Mouse (Mus musculus): ENCODE results near the gene Rgs9. TPM values are rescaled to one million over a fixed set of nuclear protein-coding genes. Genes with fewer than 3 reads are reported as not detected.
"Not testable (repeated sequence)": the region's sequence is repeated elsewhere in the genome, so short reads cannot be mapped to it uniquely, and the experiment has no call there.

The Rgs9 gene
- 1.5 and 2.2 TPM in 2 replicates for polyA plus RNA-seq (2015; fragmentation: Nextera tagmentation; extraction: Ambion mirVana)

DNA sequence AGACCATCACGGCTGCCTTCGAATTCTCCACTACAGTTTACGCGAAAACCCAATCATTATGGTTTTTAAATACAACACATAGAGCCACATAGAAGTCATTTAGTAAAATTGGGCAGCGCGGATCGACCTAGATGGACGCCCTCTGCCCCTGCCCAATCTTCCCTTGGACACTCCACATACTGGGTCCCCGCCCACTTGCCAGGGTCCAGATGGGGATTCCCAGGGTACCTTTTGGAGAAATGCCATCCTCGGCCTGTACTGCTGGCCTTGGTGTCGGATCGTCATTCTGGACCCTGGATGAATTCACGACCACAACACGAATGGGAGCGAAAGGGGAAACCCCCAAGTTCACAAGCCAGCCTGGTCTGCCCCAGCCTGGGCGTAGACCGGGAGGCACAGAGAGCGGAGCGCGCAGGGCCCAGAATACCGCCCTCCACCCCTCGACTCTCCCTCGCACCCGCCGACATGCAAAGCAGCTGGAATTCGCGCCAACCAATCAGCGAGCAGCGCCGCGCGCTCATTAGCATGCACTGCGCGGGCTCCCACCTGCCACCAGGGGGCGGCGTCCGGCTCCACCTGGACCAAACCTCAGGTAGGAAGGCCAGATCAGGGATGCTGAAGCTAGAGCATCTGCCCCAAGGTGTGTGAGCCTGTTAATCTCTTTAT lies at the start of gene Rgs9:
TSS of gene Rgs9 (minus strand) at position 420 of the 666 bp plus-strand sequence.
- H3K4me2 ChIP-seq (ENCODE audit: low read depth, low read length): peak within 1 kb of the TSS; percentile 90
- H3K4me3 ChIP-seq (ENCODE audit: low read length): peak within 1 kb of the TSS; percentile 53
- no peaks in the 10 kb centered on the region; the same call in 1 of the 2 replicates for H3K27me3 ChIP-seq (ENCODE audit: control insufficient read depth, insufficient read depth, low read depth, low read length)
- peaks cover 9% of the 10 kb centered on the region for H3K4me1 ChIP-seq (replicated peaks; ENCODE audit: control insufficient read depth, insufficient read depth, low read length)
- H3K9ac ChIP-seq (ENCODE audit: low read length): peak within 1 kb of the TSS; percentile 67
- peak; percentile 99 for ATAC-seq (ENCODE audit: low read depth)
- H3K9me3 ChIP-seq (ENCODE audit: control insufficient read depth, low read length): no peaks in the 10 kb centered on the region
- WGBS: 6% methylated on average over 35 of the region's 37 CpGs
- H3K36me3 ChIP-seq (ENCODE audit: control insufficient read depth, insufficient read depth, low read length): no peaks in the 10 kb centered on the region
- H3K27ac ChIP-seq (ENCODE audit: low read length): no peak within 1 kb of the TSS

DNA sequence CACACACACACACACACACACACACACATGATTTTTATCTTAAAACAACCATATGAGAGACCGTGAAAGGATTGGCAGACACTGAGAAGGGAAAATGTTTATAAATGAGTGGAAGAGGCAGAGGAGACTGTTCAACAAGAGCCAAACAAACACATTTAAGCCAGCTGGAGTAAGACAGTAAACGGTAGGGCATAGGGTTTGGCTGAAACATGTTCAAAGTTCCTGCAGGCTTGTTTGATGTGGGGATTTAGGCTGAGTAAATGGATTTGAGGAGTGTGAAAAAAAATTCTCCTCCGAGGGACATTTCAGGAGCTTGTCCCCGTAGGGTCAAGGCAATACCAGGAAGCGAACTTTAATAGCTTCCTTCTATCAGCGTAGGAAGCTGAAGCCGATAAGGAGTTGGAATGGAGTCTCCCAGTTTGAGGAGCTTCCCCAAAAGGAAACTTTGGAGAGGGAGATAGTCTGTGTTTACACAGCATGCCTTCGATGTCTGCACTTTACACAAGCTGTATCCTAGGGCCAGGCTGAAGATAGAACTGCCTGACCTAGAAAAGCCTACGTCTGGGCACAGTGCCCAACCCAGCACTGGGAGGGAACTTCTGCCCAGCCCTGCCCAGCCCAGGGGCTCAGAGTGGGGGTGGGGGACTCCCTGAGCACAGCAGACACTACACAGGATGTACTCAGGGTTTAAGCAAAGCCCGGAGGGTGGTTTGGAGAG lies 49.5 kb upstream of the Rgs9 start:
- no peak overlapping the region for H3K4me3 ChIP-seq (ENCODE audit: low read length)
- peak overlapping the region; percentile 13 for H3K4me2 ChIP-seq (ENCODE audit: low read depth, low read length)
- peak overlapping the region; percentile 82 for H3K27ac ChIP-seq (ENCODE audit: low read length)
- no peak overlapping the region for H3K9ac ChIP-seq (ENCODE audit: low read length)
- H3K36me3 ChIP-seq (ENCODE audit: control insufficient read depth, insufficient read depth, low read length): no peaks in the 10 kb centered on the region
- no peaks in the 10 kb centered on the region for H3K27me3 ChIP-seq (ENCODE audit: control insufficient read depth, insufficient read depth, low read depth, low read length)
- peak; percentile 92 for ATAC-seq (ENCODE audit: low read depth)
- H3K9me3 ChIP-seq (ENCODE audit: control insufficient read depth, low read length): no peaks in the 10 kb centered on the region
- WGBS: 7% methylated on average over 10 of the region's 10 CpGs
- peaks cover 43% of the 10 kb centered on the region for H3K4me1 ChIP-seq (replicated peaks; ENCODE audit: control insufficient read depth, insufficient read depth, low read length)

DNA sequence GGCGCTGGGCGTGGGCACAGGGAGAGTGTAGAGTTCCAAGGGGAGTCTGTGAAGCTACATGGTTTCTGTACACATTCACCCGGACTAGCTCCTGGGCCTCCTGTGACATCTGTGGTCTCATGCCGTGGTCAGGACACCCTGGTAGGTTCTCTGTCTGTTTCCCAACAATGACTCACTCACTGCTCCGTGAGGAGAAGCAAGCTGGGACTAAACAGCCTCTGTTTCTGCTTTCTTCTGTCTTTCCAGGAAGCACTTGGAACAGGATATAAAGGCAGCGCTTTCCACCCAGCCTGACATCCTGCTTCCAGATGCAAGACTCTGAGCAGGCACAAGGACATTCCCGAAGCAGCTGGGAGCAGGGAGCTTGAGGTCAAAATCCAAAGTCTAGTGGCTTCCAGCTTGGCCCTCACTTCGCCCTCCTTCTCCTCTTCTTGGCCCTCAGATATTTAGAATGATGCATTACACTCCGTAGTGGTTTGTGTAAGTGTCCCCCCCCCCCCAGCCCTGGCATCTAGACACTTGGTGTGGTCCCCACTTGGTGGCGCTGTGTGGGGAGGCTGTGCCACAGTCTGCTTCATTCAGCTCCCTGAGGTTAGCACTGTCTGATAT lies 46.2 kb upstream of the Rgs9 start:
- peak overlapping the region; percentile 87 for H3K27ac ChIP-seq (ENCODE audit: low read length)
- peak overlapping the region; percentile 36 for H3K4me2 ChIP-seq (ENCODE audit: low read depth, low read length)
- H3K27me3 ChIP-seq (ENCODE audit: control insufficient read depth, insufficient read depth, low read depth, low read length): no peaks in the 10 kb centered on the region
- ATAC-seq (ENCODE audit: low read depth): peak; percentile 30; the same call in 1 of the 2 replicates
- peak overlapping the region; percentile 37 for H3K9ac ChIP-seq (ENCODE audit: low read length)
- H3K4me3 ChIP-seq (ENCODE audit: low read length): 0 out of 2 replicates have a peak overlapping the region, but pooled peaks have one; percentile 4
- no peaks in the 10 kb centered on the region for H3K36me3 ChIP-seq (ENCODE audit: control insufficient read depth, insufficient read depth, low read length)
- peaks cover 41% of the 10 kb centered on the region for H3K4me1 ChIP-seq (replicated peaks; ENCODE audit: control insufficient read depth, insufficient read depth, low read length)
- H3K9me3 ChIP-seq (ENCODE audit: control insufficient read depth, low read length): no peaks in the 10 kb centered on the region
- WGBS: 22% methylated on average over 10 of the region's 10 CpGs

DNA sequence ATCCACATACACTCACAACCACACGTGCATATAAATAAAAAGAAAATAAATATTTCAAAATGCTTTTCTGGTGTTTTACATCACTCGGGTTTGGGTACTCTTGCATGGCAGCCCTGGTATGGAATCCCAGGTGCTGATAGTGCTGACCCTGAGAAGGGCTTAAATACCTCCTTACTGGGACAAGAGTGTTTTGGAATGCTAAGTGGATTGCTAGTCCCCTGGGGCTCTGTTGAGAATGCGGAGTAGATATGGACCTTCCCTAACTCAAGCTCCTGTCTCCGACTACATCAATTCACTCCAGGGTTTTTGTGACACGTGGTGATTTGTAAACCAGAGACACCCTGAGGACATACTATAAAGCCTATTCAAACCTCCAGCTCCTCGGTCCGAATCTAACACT lies 45.6 kb upstream of the Rgs9 start:
- peak; percentile 23; the same call in 1 of the 2 replicates for ATAC-seq (ENCODE audit: low read depth)
- Histone ChIP-seq H3K4me2 (ENCODE audit: low read depth, low read length) (peak overlapping the region; percentile 36), H3K9ac (ENCODE audit: low read length) (peak overlapping the region; percentile 37; the same call in 1 of the 2 replicates), H3K9me3 (ENCODE audit: control insufficient read depth, low read length) (no peaks in the 10 kb centered on the region), H3K27me3 (ENCODE audit: control insufficient read depth, insufficient read depth, low read depth, low read length) (no peaks in the 10 kb centered on the region), H3K27ac (ENCODE audit: low read length) (peak overlapping the region; percentile 87), H3K4me1 (replicated peaks; ENCODE audit: control insufficient read depth, insufficient read depth, low read length) (peaks cover 40% of the 10 kb centered on the region), H3K4me3 (ENCODE audit: low read length) (0 out of 2 replicates have a peak overlapping the region, but pooled peaks have one; percentile 4), H3K36me3 (ENCODE audit: control insufficient read depth, insufficient read depth, low read length) (no peaks in the 10 kb centered on the region)
- 35% methylated on average over 7 of the region's 7 CpGs for WGBS

- H3K4me3 ChIP-seq (ENCODE audit: low read length); H3K27me3 ChIP-seq (ENCODE audit: control insufficient read depth, insufficient read depth, low read depth, low read length); H3K9me3 ChIP-seq (ENCODE audit: control insufficient read depth, low read length); ATAC-seq (ENCODE audit: low read depth); H3K9ac ChIP-seq (ENCODE audit: low read length); H3K36me3 ChIP-seq (ENCODE audit: control insufficient read depth, insufficient read depth, low read length); H3K27ac ChIP-seq (ENCODE audit: low read length); H3K4me2 ChIP-seq (ENCODE audit: low read depth, low read length): not testable (repeated sequence)
- peaks cover 31% of the 10 kb centered on the region for H3K4me1 ChIP-seq (replicated peaks; ENCODE audit: control insufficient read depth, insufficient read depth, low read length)
- WGBS: 75% methylated on average over 3 of the region's 4 CpGs
These were observed 44.7 kb upstream of the Rgs9 start for GRCm38 (mm10) chr11:109342666-109343065.

GRCm38 (mm10) chr11:109340541-109340940 lies 42.6 kb upstream of the Rgs9 start:
- H3K4me1 ChIP-seq (replicated peaks; ENCODE audit: control insufficient read depth, insufficient read depth, low read length): peaks cover 16% of the 10 kb centered on the region
- ATAC-seq (ENCODE audit: low read depth): no peak
- H3K4me2 ChIP-seq (ENCODE audit: low read depth, low read length): no peak overlapping the region
- H3K9me3 ChIP-seq (ENCODE audit: control insufficient read depth, low read length): no peaks in the 10 kb centered on the region
- H3K27ac ChIP-seq (ENCODE audit: low read length): no peak overlapping the region
- H3K27me3 ChIP-seq (ENCODE audit: control insufficient read depth, insufficient read depth, low read depth, low read length): no peaks in the 10 kb centered on the region
- no peaks in the 10 kb centered on the region for H3K36me3 ChIP-seq (ENCODE audit: control insufficient read depth, insufficient read depth, low read length)
- WGBS: 67% methylated on average over 5 of the region's 5 CpGs
- no peak overlapping the region for H3K9ac ChIP-seq (ENCODE audit: low read length)
- no peak overlapping the region for H3K4me3 ChIP-seq (ENCODE audit: low read length)

- Histone ChIP-seq H3K9ac (ENCODE audit: low read length) (no peak overlapping the region), H3K27ac (ENCODE audit: low read length) (no peak overlapping the region), H3K4me2 (ENCODE audit: low read depth, low read length) (no peak overlapping the region), H3K4me3 (ENCODE audit: low read length) (no peak overlapping the region), H3K36me3 (ENCODE audit: control insufficient read depth, insufficient read depth, low read length) (no peaks in the 10 kb centered on the region), H3K9me3 (ENCODE audit: control insufficient read depth, low read length) (no peaks in the 10 kb centered on the region), H3K27me3 (ENCODE audit: control insufficient read depth, insufficient read depth, low read depth, low read length) (no peaks in the 10 kb centered on the region), H3K4me1 (replicated peaks; ENCODE audit: control insufficient read depth, insufficient read depth, low read length) (peaks cover 9% of the 10 kb centered on the region)
- WGBS: 93% methylated on average over 8 of the region's 8 CpGs
- ATAC-seq (ENCODE audit: low read depth): no peak
These were observed 41.4 kb upstream of the Rgs9 start for GRCm38 (mm10) chr11:109339155-109339938.

DNA sequence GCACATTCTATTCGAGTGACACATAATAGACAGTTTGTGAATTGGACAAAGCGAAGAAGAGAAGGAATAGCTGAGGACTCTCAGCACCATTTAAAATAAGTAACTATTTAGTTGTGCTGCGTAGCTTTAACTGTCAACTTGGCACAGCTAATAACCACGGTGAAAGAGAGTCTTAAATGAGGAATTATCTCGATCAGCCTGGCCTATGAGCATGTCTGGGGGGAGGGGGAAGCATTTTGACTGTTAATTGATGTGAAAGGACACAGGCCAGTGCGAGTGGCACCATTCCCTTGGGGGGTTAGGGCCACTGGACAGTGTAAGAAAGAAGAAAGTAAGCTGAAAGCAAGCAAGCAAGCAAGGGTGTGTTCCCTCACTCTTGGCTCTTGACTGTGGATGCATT lies 38.0 kb upstream of the Rgs9 start:
- Histone ChIP-seq H3K27ac (ENCODE audit: low read length) (no peak overlapping the region), H3K9me3 (ENCODE audit: control insufficient read depth, low read length) (no peaks in the 10 kb centered on the region), H3K36me3 (ENCODE audit: control insufficient read depth, insufficient read depth, low read length) (no peaks in the 10 kb centered on the region), H3K9ac (ENCODE audit: low read length) (no peak overlapping the region), H3K27me3 (ENCODE audit: control insufficient read depth, insufficient read depth, low read depth, low read length) (no peaks in the 10 kb centered on the region), H3K4me3 (ENCODE audit: low read length) (no peak overlapping the region), H3K4me2 (ENCODE audit: low read depth, low read length) (no peak overlapping the region), H3K4me1 (replicated peaks; ENCODE audit: control insufficient read depth, insufficient read depth, low read length) (peaks cover 4% of the 10 kb centered on the region)
- ATAC-seq (ENCODE audit: low read depth): no peak
- 60% methylated on average over 6 of the region's 6 CpGs for WGBS
